Mouse (Mus musculus) forebrain, embryonic 11.5 days (tissue): ENCODE data around the gene P2ry2. TPM values are rescaled to one million over a fixed set of nuclear protein-coding genes. Genes with fewer than 3 reads are reported as not detected.

Experiments used
- ATAC-seq: fragments of 200-750 bp; cut with Nextera tagmentation; replicated peaks from 2 replicates; pipeline ENCODE4 v1.8.0; 2017; ENCODE audit warnings: moderate TSS enrichment; ENCODE audit not compliant: low FRiP score
- DNase-seq: peaks from one replicate; pipeline ENCODE4 v3.0.0-alpha.2; 2017; ENCODE audit warnings: low spot score
- H3K27ac ChIP-seq: fragments of 300-500 bp; sonication (generic); 2 replicates; pipeline ENCODE4 v1.5.1; 2014; ENCODE audit warnings: low read depth, low read length
- H3K27me3 ChIP-seq: fragments of 300-500 bp; sonication (generic); 2 replicates; pipeline ENCODE4 v1.6.1; 2014; ENCODE audit warnings: mild to moderate bottlenecking, low read length, mixed read lengths; ENCODE audit not compliant: control insufficient read depth, insufficient read depth
- H3K36me3 ChIP-seq: fragments of 300-500 bp; sonication (generic); 2 replicates; pipeline ENCODE4 v1.6.1; 2014; ENCODE audit warnings: mild to moderate bottlenecking, low read length, moderate library complexity, mixed read lengths; ENCODE audit not compliant: control insufficient read depth, insufficient read depth
- H3K4me1 ChIP-seq: fragments of 300-500 bp; sonication (generic); replicated peaks from 2 replicates; pipeline ENCODE4 v1.6.1; 2014; ENCODE audit warnings: low read length, mixed read lengths; ENCODE audit not compliant: control insufficient read depth, insufficient read depth
- H3K4me2 ChIP-seq: fragments of 300-500 bp; sonication (generic); 2 replicates; pipeline ENCODE4 v1.6.1; 2014; ENCODE audit warnings: low read depth, mild to moderate bottlenecking, low read length, moderate library complexity, mixed read lengths; ENCODE audit not compliant: severe bottlenecking
- H3K4me3 ChIP-seq: fragments of 300-500 bp; sonication (generic); 2 replicates; pipeline ENCODE4 v1.5.1; 2014; ENCODE audit warnings: low read depth, low read length
- H3K9ac ChIP-seq: fragments of 300-500 bp; sonication (generic); 2 replicates; pipeline ENCODE4 v1.6.1; 2014; ENCODE audit warnings: low read length
- H3K9me3 ChIP-seq: fragments of 300-500 bp; sonication (generic); 2 replicates; pipeline ENCODE4 v1.6.1; 2016; ENCODE audit warnings: low read length, mixed read lengths; ENCODE audit not compliant: control insufficient read depth
- WGBS: fragments of 180-500 bp; shearing (Covaris S2); extraction: QIAGEN DNeasy Blood & Tissue Kit; methylation state at CpG from one replicate; pipeline ENCODE4 v1.1.7; 2014; 5-methylcytosine and 5-hydroxymethylcytosine counted together
- polyA plus RNA-seq: library from polyadenylated mRNA; unstranded; fragments of >200 nt; fragmentation: Nextera tagmentation; extraction: Ambion mirVana; gene quantifications from 2 replicates; pipeline ENCODE4 v1.2.1, GENCODE M21; 2014

Gene P2ry2
- polyA plus RNA-seq, 1 experiment from 2014 or later, result 0.23 TPM

DNA sequence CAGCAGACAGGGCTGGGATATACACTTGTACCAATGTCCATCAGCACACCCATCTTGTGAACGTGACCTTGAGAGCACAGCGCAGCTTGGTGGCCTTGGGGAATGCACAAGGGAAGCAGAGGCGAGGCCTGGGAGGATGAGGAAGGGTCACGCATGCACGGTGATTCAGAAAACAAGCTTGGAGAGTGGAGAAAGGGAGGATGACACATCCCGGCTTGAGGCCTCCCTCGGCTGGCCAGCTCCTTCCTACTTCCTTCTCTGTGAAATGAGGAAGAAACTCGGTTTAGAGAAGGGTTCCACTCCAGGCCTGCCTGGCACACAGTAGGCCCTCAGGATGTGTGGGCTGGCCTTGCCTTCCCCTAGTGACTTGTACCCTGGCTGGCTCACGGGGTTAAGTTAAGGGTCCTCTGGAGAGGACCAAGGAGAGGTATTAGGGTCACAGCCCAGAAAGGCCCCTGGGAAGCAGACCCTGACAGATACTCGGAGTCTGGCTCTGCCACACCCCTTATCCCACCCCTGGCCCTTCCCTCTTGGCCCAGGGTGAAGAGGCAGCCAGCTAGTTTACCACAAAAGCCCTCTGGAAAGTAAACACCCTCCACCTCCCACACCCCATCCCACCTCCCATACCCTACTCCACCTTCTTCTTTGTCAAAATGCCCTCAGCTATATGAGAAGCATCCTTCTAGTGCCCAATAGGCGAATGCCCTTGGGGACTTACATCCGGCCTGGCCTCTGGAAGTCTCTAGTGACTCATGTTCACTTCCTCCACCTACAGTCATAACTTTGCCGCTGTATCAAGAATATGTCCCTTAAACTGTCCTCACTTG, 38.3 kb upstream of the P2ry2 start:
- ATAC-seq, result no peak
- Histone ChIP-seq H3K9me3 (no peaks in the 10 kb centered on the region), H3K4me1 (no peaks in the 10 kb centered on the region), H3K4me2 (no peak overlapping the region), H3K27me3 (no peaks in the 10 kb centered on the region), H3K9ac (no peak overlapping the region), H3K36me3 (no peaks in the 10 kb centered on the region), H3K4me3 (no peak overlapping the region), H3K27ac (no peak overlapping the region)
- 73% methylated on average over 13 of the region's 13 CpGs for WGBS
- DNase-seq, result no peak

DNA sequence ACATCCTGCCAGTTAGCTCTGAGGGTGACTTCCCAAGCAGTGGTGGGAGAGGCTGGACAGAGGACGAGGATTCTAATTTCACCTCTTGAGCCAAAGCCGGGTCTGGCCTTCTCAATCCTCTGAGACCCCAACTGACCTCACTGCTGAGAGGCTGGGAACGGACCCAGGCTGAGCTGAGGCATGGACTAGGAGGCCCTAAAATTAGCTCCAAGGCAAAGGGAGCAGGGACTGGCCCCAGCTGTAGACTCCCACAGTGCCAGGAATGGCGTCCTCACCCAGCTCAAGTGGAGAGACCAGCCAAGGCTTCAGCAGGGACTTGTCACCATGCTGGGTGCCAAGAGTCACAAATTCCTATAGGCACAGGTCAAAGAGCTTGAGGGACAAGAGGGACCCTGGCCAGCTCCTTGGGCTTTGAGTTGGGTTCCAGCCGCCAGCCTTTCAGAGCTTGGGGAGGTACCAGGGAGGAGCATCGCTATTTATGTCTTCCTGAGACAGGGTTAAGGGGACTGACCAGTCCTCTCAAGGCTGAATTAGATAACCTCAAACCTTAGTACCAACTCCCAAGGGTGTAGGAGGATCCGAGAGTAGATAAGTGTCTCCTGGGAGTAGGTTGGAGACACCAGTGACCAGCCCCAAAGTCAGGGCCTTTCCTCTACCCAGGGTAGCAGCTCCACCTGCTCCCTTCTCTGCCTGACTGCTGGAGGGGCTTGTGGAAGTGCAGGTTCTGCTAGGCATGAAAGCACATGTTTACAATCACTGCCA, 36.8 kb upstream of the P2ry2 start:
- ATAC-seq, result no peak
- no peak for DNase-seq
- WGBS, result 83% methylated on average over 7 of the region's 7 CpGs

DNA sequence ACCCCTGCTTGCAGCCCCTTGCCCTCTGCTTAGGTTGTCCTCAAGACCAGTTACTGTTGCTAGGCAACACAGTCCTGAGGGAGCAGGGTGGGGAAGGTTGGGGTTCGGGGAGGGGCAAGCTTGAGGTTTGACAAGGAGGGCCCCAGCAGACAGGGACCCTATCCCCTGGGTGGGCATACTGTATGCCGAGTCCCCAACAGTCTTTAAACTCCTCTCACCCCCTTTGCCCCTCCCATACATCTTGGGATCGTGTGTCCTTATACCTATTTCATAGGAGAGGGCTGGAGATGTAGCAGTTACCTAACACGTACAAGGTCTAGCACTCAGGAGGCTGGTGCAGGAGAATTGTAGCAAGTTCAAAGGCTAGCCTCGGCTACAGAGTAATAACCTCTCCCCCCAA, 35.6 kb upstream of the P2ry2 start:
- Histone ChIP-seq H3K9ac (no peak overlapping the region), H3K36me3 (no peaks in the 10 kb centered on the region), H3K9me3 (no peaks in the 10 kb centered on the region), H3K27me3 (no peaks in the 10 kb centered on the region), H3K4me1 (no peaks in the 10 kb centered on the region), H3K4me3 (no peak overlapping the region), H3K4me2 (no peak overlapping the region), H3K27ac (no peak overlapping the region)
- WGBS, result 75% methylated on average over 5 of the region's 5 CpGs
- ATAC-seq, result no peak
- DNase-seq, result no peak

More for the DNA sequence above, 36.8 kb upstream of the P2ry2 start:
- no peak overlapping the region for H3K4me3 ChIP-seq
- no peaks in the 10 kb centered on the region for H3K36me3 ChIP-seq
- no peaks in the 10 kb centered on the region for H3K9me3 ChIP-seq
- H3K27ac ChIP-seq, result no peak overlapping the region
- H3K27me3 ChIP-seq, result no peaks in the 10 kb centered on the region
- H3K4me2 ChIP-seq, result no peak overlapping the region
- no peaks in the 10 kb centered on the region for H3K4me1 ChIP-seq
- H3K9ac ChIP-seq, result no peak overlapping the region

GRCm38 (mm10) chr7:101043846-101044541, 31.3 kb upstream of the P2ry2 start:
- Histone ChIP-seq H3K27ac (no peak overlapping the region), H3K4me2 (no peak overlapping the region), H3K36me3 (no peaks in the 10 kb centered on the region), H3K4me1 (no peaks in the 10 kb centered on the region), H3K9ac (no peak overlapping the region), H3K27me3 (no peaks in the 10 kb centered on the region), H3K4me3 (no peak overlapping the region), H3K9me3 (no peaks in the 10 kb centered on the region)
- DNase-seq (no peak), ATAC-seq (no peak)
- 51% methylated on average over 8 of the region's 8 CpGs for WGBS

DNA sequence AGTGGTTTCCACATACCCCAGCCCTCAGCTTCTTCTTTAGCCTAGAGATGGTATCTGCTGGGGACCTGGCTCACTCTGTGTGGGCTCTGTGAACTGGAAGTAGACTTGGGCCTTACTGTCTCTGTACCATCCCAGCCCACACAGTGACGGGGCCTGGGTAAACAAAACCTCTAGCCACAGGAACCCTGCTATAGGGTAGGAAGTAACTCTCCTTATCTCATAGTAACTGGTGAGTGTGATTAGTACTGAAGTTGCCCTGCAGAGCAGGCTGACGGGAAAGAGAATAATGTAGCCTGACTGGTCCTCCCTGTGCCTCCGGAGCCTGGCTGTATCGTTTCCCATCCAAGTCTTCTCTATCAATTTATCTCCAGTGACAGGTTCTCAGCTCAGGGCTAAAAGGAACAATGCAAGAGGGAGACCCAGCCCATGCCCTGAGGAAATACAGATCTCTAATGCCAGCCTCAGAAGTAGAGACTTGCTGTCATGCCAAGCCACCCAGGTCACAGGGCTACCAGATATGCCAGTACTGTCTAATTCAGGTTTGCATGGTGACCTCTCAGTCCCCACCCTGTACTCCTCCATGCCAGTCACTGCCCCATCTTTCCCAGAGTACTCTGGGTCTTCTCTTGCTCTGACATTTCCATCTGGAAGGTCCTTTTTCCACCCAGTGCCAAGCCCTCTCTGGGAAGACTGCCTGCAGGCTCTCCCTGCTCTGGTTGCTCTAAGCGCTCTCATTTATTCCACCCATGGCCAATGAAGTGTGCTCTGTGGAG, 29.5 kb upstream of the P2ry2 start:
- no peak for DNase-seq
- no peaks in the 10 kb centered on the region for H3K9me3 ChIP-seq
- no peak for ATAC-seq
- H3K36me3 ChIP-seq, result no peaks in the 10 kb centered on the region
- H3K27ac ChIP-seq, result no peak overlapping the region
- WGBS, result 85% methylated on average over 5 of the region's 5 CpGs
- no peaks in the 10 kb centered on the region for H3K27me3 ChIP-seq
- no peak overlapping the region for H3K4me2 ChIP-seq
- no peaks in the 10 kb centered on the region for H3K4me1 ChIP-seq
- no peak overlapping the region for H3K4me3 ChIP-seq
- H3K9ac ChIP-seq, result no peak overlapping the region

DNA sequence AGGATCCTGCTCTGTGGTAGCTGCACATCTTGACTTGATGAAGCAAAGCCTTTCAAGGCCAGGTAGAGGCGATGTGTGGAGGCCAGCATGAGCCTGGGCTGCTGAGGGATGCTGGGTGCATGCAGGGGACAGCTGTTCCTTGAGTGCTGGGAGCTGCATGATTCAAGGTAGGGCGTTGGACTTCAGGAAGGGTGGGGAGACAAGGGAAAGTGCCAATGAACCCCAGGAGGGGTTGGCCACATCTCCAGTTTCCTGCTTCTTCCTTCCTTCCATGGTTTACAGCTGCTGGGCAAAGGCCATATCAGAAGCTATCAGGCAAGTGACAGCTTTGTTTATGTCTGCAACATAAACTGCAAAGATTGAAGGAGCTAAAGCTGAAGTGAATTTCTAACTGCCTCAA, 28.9 kb upstream of the P2ry2 start:
- H3K4me2 ChIP-seq, result no peak overlapping the region
- 77% methylated on average over 2 of the region's 2 CpGs for WGBS
- H3K9me3 ChIP-seq, result no peaks in the 10 kb centered on the region
- DNase-seq, result no peak
- H3K4me1 ChIP-seq, result no peaks in the 10 kb centered on the region
- no peak overlapping the region for H3K27ac ChIP-seq
- H3K4me3 ChIP-seq, result no peak overlapping the region
- H3K36me3 ChIP-seq, result no peaks in the 10 kb centered on the region
- H3K27me3 ChIP-seq, result no peaks in the 10 kb centered on the region
- no peak for ATAC-seq
- no peak overlapping the region for H3K9ac ChIP-seq

DNA sequence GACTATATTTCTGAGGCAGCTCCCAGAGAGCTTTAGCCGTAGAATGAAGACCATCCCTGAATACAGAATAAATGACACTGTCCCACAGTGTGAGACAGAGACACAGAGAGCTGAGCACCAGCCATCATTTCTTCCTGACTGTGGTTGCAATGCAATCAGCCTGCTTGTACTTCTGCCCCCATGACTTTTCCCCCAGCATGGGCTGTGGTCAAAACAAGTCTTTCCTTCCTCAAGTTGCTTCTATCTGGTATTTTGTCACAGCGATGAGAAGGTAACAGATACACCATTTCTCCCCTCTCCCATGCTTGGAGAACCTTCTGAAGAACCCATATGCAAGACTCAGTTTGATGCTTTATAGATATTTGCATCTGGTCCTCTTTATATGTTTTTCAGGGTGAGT, 20.7 kb upstream of the P2ry2 start:
- DNase-seq (no peak), ATAC-seq (no peak)
- H3K27ac ChIP-seq, result no peak overlapping the region
- 82% methylated on average over 2 of the region's 2 CpGs for WGBS
- no peak overlapping the region for H3K9ac ChIP-seq
- H3K27me3 ChIP-seq, result no peaks in the 10 kb centered on the region
- H3K36me3 ChIP-seq, result no peaks in the 10 kb centered on the region
- H3K4me1 ChIP-seq, result no peaks in the 10 kb centered on the region
- H3K9me3 ChIP-seq, result no peaks in the 10 kb centered on the region
- H3K4me3 ChIP-seq, result no peak overlapping the region
- no peak overlapping the region for H3K4me2 ChIP-seq

DNA sequence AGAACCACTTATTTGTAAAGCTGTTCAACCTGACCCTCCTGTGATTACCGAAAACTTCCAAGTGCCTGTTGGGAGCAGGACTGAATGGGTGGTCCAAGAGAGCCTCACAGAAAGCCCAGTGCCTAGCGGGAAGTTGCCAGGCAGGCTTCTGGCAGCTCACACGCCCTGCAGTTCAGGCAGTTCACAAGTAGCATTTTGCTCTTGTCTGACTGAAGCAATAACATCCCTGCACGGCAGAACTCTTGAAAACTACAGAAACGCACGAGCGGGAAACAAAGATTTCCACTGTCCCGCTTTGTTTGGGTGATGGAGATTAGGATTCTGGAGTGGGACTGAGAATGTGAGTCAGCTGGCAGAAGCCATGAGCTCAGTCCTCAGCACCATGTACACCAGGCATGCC, 18.6 kb upstream of the P2ry2 start:
- ATAC-seq, result no peak
- Histone ChIP-seq H3K4me2 (no peak overlapping the region), H3K27me3 (no peaks in the 10 kb centered on the region), H3K4me3 (no peak overlapping the region), H3K4me1 (no peaks in the 10 kb centered on the region), H3K9ac (no peak overlapping the region), H3K9me3 (no peaks in the 10 kb centered on the region), H3K36me3 (no peaks in the 10 kb centered on the region), H3K27ac (no peak overlapping the region)
- no peak for DNase-seq
- 53% methylated on average over 8 of the region's 8 CpGs for WGBS
